Mouse (Mus musculus) embryo, embryonic 9.5 days (tissue): ENCODE results near the gene Gm17190.
A peak's percentile ranks its signal among the peaks of the same experiment; 100 is the strongest.
"Not testable (repeated sequence)": the region's sequence is repeated elsewhere in the genome, so short reads cannot be mapped to it uniquely, and the experiment has no call there.

Source experiments
- DNase-seq: peaks from one replicate; pipeline ENCODE4 v3.0.0-alpha.2; 2017; ENCODE audit errors: extremely low spot score

The Gm17190 gene

GRCm38 (mm10) chr13:96081754-96082153 is at the start of gene Gm17190:
TSS of gene Gm17190 (plus strand) at chr13:96082054.
- DNase-seq, result not testable (repeated sequence)

- no peak for DNase-seq
Measured at GRCm38 (mm10) chr13:96039536-96039935, 42.3 kb upstream of the Gm17190 start.

- no peak for DNase-seq
Measured at GRCm38 (mm10) chr13:96040275-96041042, 41.4 kb upstream of the Gm17190 start.

- no peak for DNase-seq
Measured at GRCm38 (mm10) chr13:96045396-96045795, 36.5 kb upstream of the Gm17190 start.

- no peak for DNase-seq
Measured at GRCm38 (mm10) chr13:96052755-96053154, 29.1 kb upstream of the Gm17190 start.

GRCm38 (mm10) chr13:96073555-96073954 is 8.3 kb upstream of the Gm17190 start:
- DNase-seq, result no peak

- not testable (repeated sequence) for DNase-seq
Measured at GRCm38 (mm10) chr13:96081276-96081675, 578 bp upstream of the Gm17190 start, which contains the start of gene Gm20075. TSS of gene Gm20075 (minus strand) at chr13:96081376.

GRCm38 (mm10) chr13:96085581-96086302 is 3.9 kb downstream of the Gm17190 start:
- no peak for DNase-seq

GRCm38 (mm10) chr13:96090929-96091328 is 9.1 kb downstream of the Gm17190 start:
- DNase-seq, result no peak

GRCm38 (mm10) chr13:96106367-96106766 is 24.5 kb downstream of the Gm17190 start:
- DNase-seq, result no peak

GRCm38 (mm10) chr13:96110767-96111166 is 28.9 kb downstream of the Gm17190 start:
- DNase-seq, result no peak

GRCm38 (mm10) chr13:96112711-96113110 is 30.9 kb downstream of the Gm17190 start:
- DNase-seq, result no peak

- DNase-seq, result no peak
Measured at GRCm38 (mm10) chr13:96125011-96125410, 43.2 kb downstream of the Gm17190 start.

GRCm38 (mm10) chr13:96126669-96127068 is 44.8 kb downstream of the Gm17190 start:
- DNase-seq, result no peak

- DNase-seq, result no peak
Measured at GRCm38 (mm10) chr13:96129081-96129480, 47.2 kb downstream of the Gm17190 start.

- peak; percentile 70 for DNase-seq
Measured at GRCm38 (mm10) chr13:96131050-96131449, 49.2 kb downstream of the Gm17190 start.

- DNase-seq, result no peak
Measured at GRCm38 (mm10) chr13:96131911-96132310, 50.1 kb downstream of the Gm17190 start.

- DNase-seq, result peak; percentile 76
Measured at GRCm38 (mm10) chr13:96132401-96132816, 50.6 kb downstream of the Gm17190 start, which contains the start of gene Sv2c. TSS of gene Sv2c (minus strand) at chr13:96132577.
